Mouse (Mus musculus) stomach, postnatal 0 days (tissue): ENCODE results near the gene Klk5. TPM values are rescaled to one million over a fixed set of nuclear protein-coding genes. Genes with fewer than 3 reads are reported as not detected.
A peak's percentile ranks its signal among the peaks of the same experiment; 100 is the strongest.

Source experiments
- ATAC-seq: fragments of 200-750 bp; cut with Nextera tagmentation; 2 replicates; pipeline ENCODE4 v1.8.0; 2017; ENCODE audit not compliant: low FRiP score, low TSS enrichment
- DNase-seq: peaks from one replicate; pipeline ENCODE4 v3.0.0-alpha.2; 2016; ENCODE audit warnings: low spot score
- H3K27ac ChIP-seq: fragments of 300-500 bp; sonication (generic); replicated peaks from 2 replicates; pipeline ENCODE4 v1.5.1; 2014; ENCODE audit warnings: mild to moderate bottlenecking, control low read depth
- H3K27me3 ChIP-seq: fragments of 300-500 bp; sonication (generic); 2 replicates; pipeline ENCODE4 v1.6.1; 2014; ENCODE audit warnings: low read length; ENCODE audit not compliant: control insufficient read depth, insufficient read depth
- H3K36me3 ChIP-seq: fragments of 300-500 bp; sonication (generic); 2 replicates; pipeline ENCODE4 v1.6.1; 2014; ENCODE audit warnings: low read length, mixed read lengths; ENCODE audit not compliant: control insufficient read depth, insufficient read depth
- H3K4me1 ChIP-seq: fragments of 300-500 bp; sonication (generic); replicated peaks from 2 replicates; pipeline ENCODE4 v1.6.1; 2014; ENCODE audit warnings: antibody characterized with exemption; ENCODE audit not compliant: control insufficient read depth, insufficient read depth
- H3K4me2 ChIP-seq: fragments of 300-500 bp; sonication (generic); replicated peaks from 2 replicates; pipeline ENCODE4 v1.6.1; 2014; ENCODE audit warnings: low read depth, mild to moderate bottlenecking, control low read depth, moderate library complexity
- H3K4me3 ChIP-seq: fragments of 300-500 bp; sonication (generic); 2 replicates; pipeline ENCODE4 v1.5.1; 2014; ENCODE audit warnings: low read depth, low read length, control low read depth
- H3K9ac ChIP-seq: fragments of 300-500 bp; sonication (generic); 2 replicates; pipeline ENCODE4 v1.6.1; 2014; ENCODE audit warnings: mild to moderate bottlenecking, low read length, control low read depth, mixed read lengths
- H3K9me3 ChIP-seq: fragments of 300-500 bp; sonication (generic); 2 replicates; pipeline ENCODE4 v1.6.1; 2016; ENCODE audit warnings: low read length; ENCODE audit not compliant: control insufficient read depth
- CTCF ChIP-seq: IDR thresholded peaks from 2 replicates; pipeline ENCODE4 v1.5.1; 2016; ENCODE audit warnings: antibody characterized with exemption, low read depth, mild to moderate bottlenecking, moderate library complexity
- EP300 ChIP-seq: optimal IDR thresholded peaks from 2 replicates; pipeline ENCODE3; 2016; ENCODE audit warnings: antibody characterized with exemption
- WGBS: fragments of 180-500 bp; shearing (Covaris S2); extraction: QIAGEN DNeasy Blood & Tissue Kit; methylation state at CpG from one replicate; pipeline ENCODE4 v1.1.7; 2014; 5-methylcytosine and 5-hydroxymethylcytosine counted together
- polyA plus RNA-seq: library from polyadenylated mRNA; unstranded; fragments of >200 nt; fragmentation: Nextera tagmentation; extraction: Ambion mirVana; gene quantifications from 2 replicates; pipeline ENCODE4 v1.2.1, GENCODE M21; 2015

The Klk5 gene
- polyA plus RNA-seq, 1 experiment from 2014 or later = 74.9 TPM

- no peaks in the 10 kb centered on the region for H3K9me3 ChIP-seq
- no peak overlapping the region for H3K9ac ChIP-seq
- no peak overlapping the region for H3K4me3 ChIP-seq
- no peak for DNase-seq
- no peak for ATAC-seq
- H3K36me3 ChIP-seq = no peaks in the 10 kb centered on the region
- TF ChIP-seq EP300 (no peak), CTCF (no peak)
- no peak overlapping the region for H3K4me2 ChIP-seq
- H3K27me3 ChIP-seq = no peaks in the 10 kb centered on the region
- no peak overlapping the region for H3K27ac ChIP-seq
- H3K4me1 ChIP-seq = no peaks in the 10 kb centered on the region
- WGBS = 90% methylated on average over 12 of the region's 12 CpGs
These were observed 15.7 kb downstream of the Klk5 start for GRCm38 (mm10) chr7:43857501-43857900.

DNA sequence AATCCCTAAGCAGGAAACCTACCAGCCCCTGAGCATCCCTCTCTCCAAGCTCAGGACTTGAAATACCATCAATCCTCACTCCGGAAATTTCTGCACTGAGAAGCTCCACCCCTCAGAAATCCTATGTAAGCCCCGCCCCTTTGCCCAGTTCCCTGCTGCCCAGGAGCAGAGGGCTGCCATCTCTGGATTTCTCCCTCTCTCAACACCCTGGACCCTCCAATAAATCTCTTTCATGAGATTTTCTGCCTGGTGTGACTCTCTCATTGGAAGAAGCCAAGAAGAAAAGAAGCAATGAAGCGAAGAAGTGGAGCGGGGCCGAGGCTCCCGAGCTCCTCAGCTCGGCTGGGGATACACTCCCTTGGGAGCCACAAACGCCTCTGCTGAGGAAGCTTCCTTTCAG lies 18.6 kb downstream of the Klk5 start:
- 72% methylated on average over 8 of the region's 8 CpGs for WGBS
- Histone ChIP-seq H3K36me3 (no peaks in the 10 kb centered on the region), H3K4me1 (no peaks in the 10 kb centered on the region), H3K4me3 (no peak overlapping the region), H3K9ac (no peak overlapping the region), H3K9me3 (no peaks in the 10 kb centered on the region), H3K4me2 (no peak overlapping the region), H3K27ac (0 out of 2 replicates have a peak overlapping the region, but pooled peaks have one; percentile 4), H3K27me3 (no peaks in the 10 kb centered on the region)
- TF ChIP-seq EP300 = no peak
- DNase-seq (no peak), ATAC-seq (no peak)

GRCm38 (mm10) chr7:43873237-43873636 lies 31.5 kb downstream of the Klk5 start:
- Histone ChIP-seq H3K4me3 (no peak overlapping the region), H3K27me3 (no peaks in the 10 kb centered on the region), H3K9ac (no peak overlapping the region), H3K36me3 (no peaks in the 10 kb centered on the region), H3K9me3 (no peaks in the 10 kb centered on the region), H3K27ac (no peak overlapping the region), H3K4me1 (no peaks in the 10 kb centered on the region), H3K4me2 (no peak overlapping the region)
- peak; percentile 56; the same call in 1 of the 2 replicates for ATAC-seq
- WGBS = 6% methylated on average over 10 of the region's 10 CpGs
- TF ChIP-seq EP300 = no peak
- TF ChIP-seq CTCF = peak; percentile 90
- peak; percentile 79 for DNase-seq

DNA sequence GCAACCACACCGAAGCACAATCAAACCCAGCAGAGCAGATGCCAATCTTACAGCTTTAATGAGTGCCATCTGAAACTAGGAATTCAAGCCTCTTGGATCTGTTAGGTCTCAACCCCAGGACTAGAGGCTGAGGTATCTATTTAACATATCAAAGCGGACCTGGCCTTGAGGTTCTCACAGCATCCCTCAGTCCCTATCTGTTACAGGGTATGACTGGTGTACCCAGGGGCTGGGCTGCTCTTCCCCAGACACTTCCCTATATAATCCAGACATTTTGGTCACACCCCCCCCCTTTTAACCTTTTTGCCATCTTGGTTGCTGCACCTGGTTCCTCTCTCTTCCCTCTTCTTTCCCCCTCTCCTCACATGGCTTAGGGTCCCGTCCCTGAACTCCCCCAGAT lies 31.9 kb downstream of the Klk5 start:
- ATAC-seq = no peak

DNA sequence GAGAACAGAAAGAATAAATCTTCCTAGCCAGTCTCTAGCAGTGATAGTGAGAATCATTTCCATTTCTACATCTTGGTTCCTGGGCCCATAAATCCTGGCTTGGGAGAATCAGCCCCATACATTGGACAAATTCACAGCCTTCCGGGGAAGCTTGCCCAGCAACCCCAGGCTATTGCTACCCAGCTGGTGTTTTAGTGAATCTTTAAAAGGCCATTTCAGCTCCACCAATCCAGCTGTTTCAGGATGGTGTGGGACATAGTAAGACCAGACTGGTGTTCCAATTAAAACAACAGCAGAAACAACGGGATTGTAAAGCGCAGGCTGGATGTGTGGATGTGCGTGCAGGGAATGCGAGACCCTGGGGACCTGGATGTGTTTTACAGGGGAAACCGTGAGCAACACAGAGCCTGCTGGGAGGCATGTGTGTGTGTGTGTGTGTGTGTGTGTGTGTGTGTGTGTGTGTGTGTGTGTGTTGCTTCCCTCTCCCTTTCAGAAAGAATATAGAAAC lies 33.2 kb downstream of the Klk5 start:
- Histone ChIP-seq H3K9ac (no peak overlapping the region), H3K36me3 (no peaks in the 10 kb centered on the region), H3K4me1 (no peaks in the 10 kb centered on the region), H3K9me3 (no peaks in the 10 kb centered on the region), H3K27me3 (no peaks in the 10 kb centered on the region), H3K4me3 (no peak overlapping the region), H3K27ac (no peak overlapping the region), H3K4me2 (no peak overlapping the region)
- ATAC-seq (no peak), DNase-seq (no peak)
- WGBS = 83% methylated on average over 6 of the region's 6 CpGs
- TF ChIP-seq CTCF = no peak
- no peak for TF ChIP-seq EP300

More for the DNA sequence above, 31.9 kb downstream of the Klk5 start:
- no peak overlapping the region for H3K27ac ChIP-seq
- H3K36me3 ChIP-seq = no peaks in the 10 kb centered on the region
- no peaks in the 10 kb centered on the region for H3K4me1 ChIP-seq
- WGBS = 69% methylated on average over 3 of the region's 3 CpGs
- no peak overlapping the region for H3K9ac ChIP-seq
- no peaks in the 10 kb centered on the region for H3K27me3 ChIP-seq
- no peak overlapping the region for H3K4me3 ChIP-seq
- DNase-seq = no peak
- no peak for TF ChIP-seq CTCF
- no peak for TF ChIP-seq EP300
- H3K4me2 ChIP-seq = no peak overlapping the region
- no peaks in the 10 kb centered on the region for H3K9me3 ChIP-seq

GRCm38 (mm10) chr7:43876444-43876843 lies 34.7 kb downstream of the Klk5 start:
- H3K4me3 ChIP-seq = no peak overlapping the region
- H3K27ac ChIP-seq = peak overlapping the region; percentile 69
- no peak for TF ChIP-seq CTCF
- peak; percentile 60 for TF ChIP-seq EP300
- H3K36me3 ChIP-seq = no peaks in the 10 kb centered on the region
- no peaks in the 10 kb centered on the region for H3K9me3 ChIP-seq
- H3K4me2 ChIP-seq = no peak overlapping the region
- H3K27me3 ChIP-seq = no peaks in the 10 kb centered on the region
- DNase-seq (peak; percentile 26), ATAC-seq (peak; percentile 60; the same call in 1 of the 2 replicates)
- H3K9ac ChIP-seq = no peak overlapping the region
- H3K4me1 ChIP-seq = no peaks in the 10 kb centered on the region
- WGBS = 59% methylated on average over 4 of the region's 4 CpGs
